Mouse (Mus musculus) regulatory T cell (primary cell): ENCODE measurements around the gene AC134908.4.
"Not testable (repeated sequence)": the region's sequence is repeated elsewhere in the genome, so short reads cannot be mapped to it uniquely, and the experiment has no call there.

ENCODE experiments used
- in situ Hi-C: fragments of 300-600 bp; cut with MboI, MseI; formaldehyde crosslinking; loops from one replicate; pipeline ENCODE4 v1.15.1; 2025; ENCODE audit warnings: high pct_unique_total_duplicates

The AC134908.4 gene

DNA sequence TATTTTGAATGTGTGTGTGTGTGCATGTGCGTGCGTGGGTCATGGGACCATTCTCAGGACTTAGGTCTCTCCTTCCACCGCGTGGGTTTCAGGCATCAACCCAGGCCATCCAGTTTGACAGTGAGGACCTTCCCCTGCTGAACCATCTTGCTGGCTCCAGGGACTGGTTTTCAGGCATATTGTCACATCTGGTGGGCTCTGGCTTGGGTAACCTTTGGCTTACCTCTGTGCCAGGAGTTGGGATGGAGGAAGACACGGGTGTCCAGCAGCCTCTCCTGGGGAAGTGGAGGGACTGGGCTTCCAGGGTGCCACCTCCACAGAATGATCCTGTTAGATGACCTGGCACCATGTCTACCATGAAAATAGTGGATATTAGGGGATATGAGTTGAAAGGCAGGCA lies 17.5 kb downstream of the AC134908.4 start:
- in situ Hi-C loops = no loop called here

DNA sequence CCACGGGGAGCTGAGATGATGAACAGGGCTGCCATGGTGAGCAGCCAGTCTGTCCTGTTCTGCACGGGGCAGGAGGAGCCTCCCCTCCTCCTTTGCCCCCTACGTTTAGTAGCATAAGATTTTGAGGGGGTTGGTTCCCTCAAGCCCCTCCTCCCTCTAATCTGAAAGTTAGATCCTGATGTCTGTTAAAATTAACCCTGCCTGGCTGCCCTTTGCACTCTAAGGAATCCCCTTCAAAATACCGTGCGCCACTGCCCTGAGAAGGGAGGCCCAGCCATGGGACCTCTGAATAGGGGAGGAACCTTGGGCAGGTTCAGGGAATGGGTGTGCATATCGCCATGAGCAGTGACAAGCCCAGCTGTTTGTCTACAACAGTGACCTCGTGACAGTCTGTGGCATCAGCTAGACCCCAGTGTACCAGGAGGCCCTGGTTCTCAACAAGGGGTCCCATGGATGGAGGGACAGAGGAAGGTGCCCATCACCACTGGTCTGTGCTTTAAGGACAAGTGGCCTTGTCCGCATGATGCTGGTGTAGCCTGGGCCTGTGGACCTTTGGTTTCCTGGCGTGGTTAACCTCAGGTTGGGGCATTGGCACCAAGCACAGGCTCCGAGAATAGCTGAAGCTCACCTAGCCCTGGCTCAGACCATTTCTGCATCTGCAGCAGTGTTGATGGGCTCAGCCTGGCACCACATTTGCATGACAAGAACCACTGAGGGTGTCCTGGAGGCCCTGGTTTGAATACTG lies 20.0 kb downstream of the AC134908.4 start:
- in situ Hi-C loops = no loop called here

DNA sequence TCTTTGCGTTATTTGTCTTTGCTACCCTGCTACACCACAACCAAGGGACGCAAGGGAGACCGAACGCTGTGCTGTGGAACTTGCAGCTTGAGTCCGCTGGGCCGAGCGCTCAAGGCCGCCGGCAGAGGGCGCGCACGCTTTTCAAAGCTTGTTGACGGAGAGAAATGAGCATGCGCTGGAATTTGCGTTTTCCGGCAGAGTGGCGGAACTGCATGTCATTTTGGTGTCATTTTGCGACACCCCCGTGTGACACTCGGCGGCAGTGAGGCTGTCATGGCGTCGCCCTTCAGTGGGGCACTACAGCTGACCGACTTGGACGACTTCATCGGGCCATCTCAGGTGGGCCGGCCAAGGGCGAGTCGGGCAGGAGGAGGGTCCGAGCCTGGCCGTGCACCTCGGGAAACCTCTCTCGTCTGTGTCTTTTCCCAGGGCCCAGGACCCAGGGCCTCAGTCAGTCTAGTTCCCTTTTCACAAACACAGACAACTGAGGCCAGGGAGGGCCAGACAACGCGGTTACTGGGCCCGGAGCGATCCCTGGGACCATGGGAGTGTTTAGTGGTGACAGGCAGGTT lies 21.8 kb downstream of the AC134908.4 start, which contains the start of gene Narfl:
Gene Narfl, plus strand, starts transcription at position 228 of the 572 bp plus-strand sequence.
- in situ Hi-C loops = no loop called here

DNA sequence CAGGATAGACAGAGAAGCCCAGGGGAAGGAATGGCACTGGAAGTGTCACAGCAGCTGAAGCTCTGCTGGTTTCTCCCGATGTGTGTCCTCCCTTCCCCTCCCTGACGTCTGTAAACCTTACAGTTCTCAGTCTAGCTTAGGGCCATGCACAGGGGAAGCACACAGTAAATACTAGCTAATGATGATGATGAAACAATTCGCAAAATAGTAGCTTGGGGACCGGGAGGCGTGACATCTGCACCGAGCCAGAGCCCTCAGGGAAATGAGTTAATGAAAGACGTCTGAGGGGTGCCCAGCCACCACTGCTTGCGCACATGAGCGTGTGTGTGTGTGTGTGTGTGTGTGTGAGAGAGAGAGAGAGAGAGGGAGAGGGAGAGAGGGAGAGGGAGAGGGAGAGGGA lies 26.1 kb downstream of the AC134908.4 start:
- in situ Hi-C loops = loop anchor here (5.0 kb wide), 1 partner anchor 33 kb away; no protein-coding TSS in a partner anchor

DNA sequence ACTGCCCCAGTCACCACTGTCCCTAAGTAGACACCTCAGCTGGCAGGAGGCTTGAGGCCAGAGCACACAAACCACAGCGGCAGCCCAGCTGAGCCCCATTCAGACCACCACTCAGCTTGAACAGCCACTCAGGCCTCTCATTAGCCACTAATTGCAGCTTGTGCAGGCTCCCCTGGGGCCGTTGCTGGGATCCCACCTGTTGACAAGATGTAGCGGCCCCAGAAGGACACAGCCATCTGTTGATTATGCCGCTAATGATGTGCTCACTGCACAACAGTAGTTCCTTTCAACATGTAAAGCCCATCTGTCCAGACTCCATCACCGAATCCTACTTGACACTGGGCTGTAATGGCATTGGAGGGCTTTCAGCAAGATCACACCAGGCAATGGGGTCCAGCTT lies 29.6 kb downstream of the AC134908.4 start:
- in situ Hi-C loops = loop anchor here (5.0 kb wide), 1 partner anchor 36 kb away; no protein-coding TSS in a partner anchor

DNA sequence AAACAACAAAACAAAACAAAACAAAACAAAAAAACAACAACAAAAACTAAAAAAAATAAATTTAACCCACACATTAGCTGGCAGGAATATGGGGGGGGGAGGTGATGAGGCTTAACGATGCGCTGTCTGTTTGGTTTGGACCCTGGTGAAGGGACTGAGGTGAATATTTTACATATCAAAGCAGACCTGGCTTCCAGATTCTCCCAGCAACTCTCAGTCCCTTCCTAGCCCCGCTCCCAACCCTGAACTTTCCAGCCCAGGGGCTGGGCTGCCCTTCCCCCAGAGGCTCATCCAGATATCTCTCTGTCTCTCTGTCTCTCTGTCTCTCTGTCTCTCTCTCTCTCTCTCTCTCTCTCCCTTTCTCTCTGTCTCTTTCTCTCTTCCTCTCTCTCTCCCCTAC lies 32.9 kb downstream of the AC134908.4 start:
- in situ Hi-C loops = no loop called here

DNA sequence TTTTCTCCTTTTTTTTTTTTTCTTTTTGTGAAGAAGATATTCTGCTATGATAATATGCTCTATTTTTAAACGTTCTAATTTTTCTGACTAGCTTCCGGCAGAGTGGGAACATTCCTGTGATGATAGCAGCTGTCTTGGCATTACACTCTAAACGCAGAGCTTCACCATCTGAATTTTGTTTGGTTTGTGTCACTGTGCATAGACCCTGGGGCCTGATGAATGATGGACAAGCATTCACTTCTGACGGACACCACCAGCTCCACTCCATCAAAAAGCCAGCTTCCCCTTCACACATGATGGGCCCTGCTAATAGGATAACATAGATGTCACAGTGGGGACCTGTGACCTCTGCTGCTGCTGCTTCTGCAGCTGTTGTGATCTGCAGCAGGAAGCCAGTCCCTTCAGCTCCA lies 33.9 kb downstream of the AC134908.4 start:
- in situ Hi-C loops = no loop called here

DNA sequence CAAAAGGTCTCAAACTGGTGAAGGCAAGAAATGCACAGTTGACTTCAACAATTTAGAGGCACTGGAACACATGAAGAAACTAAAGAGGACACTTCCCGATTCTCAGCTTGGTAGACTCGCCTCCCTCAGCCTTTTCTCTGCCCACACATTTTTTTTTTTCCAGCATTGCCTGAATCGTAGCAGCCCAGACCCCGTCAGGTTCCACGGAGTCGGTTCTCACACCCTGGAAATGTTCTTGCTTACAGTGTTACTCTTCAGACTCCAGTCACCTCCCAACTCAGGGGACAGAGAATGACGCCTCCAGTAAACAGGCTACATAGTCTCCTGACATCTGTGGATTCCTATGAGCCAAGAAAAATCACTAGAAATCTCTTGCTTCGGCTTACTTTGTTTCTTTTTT lies 35.3 kb downstream of the AC134908.4 start:
- in situ Hi-C loops = no loop called here

DNA sequence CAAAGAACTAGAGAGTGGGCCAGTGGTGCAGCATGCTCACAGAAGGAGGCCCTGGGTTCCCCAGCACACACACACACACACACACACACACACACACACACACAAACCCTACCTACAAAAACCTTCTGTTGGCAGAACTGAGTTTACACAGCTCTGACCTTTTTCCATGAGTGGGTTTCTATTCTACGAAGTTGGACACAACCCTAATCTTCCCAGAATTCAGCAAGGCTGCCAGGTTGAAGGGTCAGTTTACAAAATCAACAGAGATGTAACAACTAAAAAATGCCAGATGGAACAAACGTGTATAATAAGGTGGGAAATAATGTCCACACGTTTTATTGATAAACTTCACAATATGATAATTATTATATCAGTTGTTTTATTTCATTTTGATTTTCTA lies 37.8 kb downstream of the AC134908.4 start:
- in situ Hi-C loops = no loop called here

DNA sequence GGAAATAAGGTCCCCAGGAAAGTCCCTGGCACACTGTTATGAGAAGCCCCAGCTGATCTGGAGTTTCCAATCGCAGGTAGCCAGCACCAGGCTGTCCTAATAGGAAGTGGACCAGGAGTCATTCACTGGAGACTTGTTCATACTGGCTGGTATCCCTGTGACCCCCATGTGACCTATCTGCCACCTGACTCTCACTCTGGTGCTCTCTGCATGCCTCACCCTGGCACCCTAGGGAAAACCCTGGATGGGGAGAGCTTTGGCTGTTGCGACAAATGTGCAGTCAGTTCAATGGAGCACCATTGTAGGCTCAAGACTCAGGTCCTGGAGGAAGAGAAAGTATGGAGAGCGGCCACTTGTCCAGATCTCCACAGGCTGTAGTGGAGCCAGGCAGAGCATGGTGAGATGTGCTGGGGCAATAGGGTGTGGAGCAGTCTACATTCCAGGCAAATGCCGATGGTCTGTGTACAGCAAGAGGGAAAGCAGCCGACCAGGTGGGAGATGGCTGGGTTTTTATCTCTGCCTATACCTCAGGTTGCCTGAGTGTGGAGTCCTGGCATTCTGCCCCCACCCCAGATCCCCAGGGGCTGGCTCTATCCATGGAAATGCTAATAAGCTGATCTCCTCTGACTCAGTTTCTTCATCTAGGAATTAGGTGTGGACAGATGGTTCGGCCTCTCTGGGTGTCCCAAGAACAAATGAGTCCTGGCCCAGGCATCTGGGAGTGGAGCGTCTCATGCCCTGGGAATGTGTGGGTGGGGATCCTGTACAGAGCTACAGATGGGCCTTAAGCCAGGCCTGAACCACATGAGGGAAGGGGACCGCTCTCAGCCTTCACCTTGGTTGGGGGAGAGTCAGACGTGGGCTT lies 38.8 kb downstream of the AC134908.4 start:
- in situ Hi-C loops = no loop called here

DNA sequence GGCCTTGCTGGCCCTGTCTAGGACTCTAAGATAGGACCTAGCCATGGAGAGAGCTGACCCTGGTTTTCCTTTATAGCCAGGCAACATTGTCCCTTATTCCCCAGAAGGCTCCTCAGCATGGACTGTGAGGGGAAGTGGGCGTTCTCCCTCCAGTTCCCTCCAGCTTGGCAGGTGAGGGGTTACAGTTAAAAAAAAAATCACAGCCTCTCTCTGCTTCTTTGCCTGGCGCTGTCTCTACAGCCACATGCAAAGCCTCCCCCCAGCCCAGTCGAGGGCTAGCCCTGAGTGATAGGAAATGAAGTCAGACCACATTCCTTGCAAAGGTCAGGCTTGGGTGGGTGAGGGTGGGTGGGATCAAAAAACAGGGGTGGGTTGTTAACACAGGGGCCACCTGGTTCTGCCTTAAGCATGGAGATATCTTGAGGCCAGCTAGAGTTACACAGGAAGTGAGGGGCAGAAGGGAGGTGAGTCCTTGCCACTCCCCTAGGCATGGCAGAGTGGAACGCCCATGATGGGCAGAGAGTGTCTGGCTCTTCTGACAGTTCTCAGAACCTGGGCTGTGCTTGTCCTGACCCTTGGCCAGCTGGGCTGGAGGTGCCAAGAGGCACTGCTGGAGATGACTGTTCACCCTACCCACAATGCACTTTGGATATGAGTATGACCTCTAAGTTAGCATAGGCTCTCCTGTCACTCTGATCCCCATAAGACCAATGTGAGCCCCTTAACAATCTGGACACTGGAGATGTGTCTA lies 39.7 kb downstream of the AC134908.4 start:
- in situ Hi-C loops = no loop called here

DNA sequence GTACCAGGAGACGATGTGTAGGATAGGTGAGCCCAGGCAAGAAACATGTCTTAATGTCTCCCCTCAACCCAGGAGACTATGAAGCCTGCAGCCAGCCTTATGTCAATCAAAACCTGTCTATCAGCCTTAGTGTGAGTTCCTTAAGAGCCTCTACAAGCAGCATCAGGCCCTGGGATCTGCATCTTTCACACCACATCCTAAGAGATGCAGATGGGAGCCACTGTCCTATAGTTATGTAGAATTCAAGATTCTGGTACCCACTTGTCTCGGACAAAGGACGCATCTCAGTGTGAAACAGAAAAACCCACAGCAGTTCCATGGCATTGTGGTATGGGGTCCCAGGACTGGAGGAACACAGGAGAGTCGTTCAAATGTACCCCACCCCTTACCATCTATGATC lies 40.4 kb downstream of the AC134908.4 start:
- in situ Hi-C loops = no loop called here

DNA sequence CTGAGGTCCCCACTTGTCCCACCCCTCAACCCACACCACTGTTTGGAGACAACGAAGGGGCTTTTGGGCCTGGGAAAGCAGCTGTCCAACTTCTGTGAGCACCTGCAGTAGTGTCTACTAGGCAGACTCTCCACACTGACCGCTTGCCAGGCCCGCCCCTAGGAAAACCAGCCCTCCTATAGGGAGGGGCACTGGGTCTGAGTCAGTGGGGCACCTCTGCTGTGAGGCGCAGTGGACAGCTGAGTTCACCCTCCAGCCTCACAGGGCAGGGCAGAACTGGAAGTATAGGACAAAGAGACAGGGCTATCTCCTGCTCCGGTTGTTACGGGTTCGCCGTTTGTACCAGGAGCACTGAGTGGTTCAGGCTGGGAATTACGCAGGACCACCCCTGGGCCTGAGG lies 41.2 kb downstream of the AC134908.4 start, which contains the start of gene Msln:
Gene Msln, minus strand, starts transcription at position 138 of the 400 bp plus-strand sequence.
- in situ Hi-C loops = no loop called here

DNA sequence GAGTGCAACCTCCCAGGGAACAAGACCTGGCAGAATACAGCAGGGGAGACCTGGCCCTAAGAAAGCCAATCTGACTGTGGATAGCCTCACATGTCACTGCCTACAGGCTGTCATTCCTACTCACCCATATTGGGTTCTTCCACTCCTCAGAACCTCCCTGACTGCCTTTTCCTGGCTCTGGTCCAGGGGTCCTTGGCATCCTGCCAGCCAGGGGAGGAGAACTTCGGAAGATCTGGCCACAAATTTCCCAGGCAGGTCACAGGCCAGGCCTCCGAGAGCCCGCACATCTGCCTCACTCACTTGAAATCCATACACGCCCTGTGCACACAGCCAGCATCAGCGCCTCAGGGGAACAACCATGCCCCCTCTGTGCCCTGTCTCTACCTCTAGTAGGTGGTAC lies 44.0 kb downstream of the AC134908.4 start:
- in situ Hi-C loops = no loop called here

DNA sequence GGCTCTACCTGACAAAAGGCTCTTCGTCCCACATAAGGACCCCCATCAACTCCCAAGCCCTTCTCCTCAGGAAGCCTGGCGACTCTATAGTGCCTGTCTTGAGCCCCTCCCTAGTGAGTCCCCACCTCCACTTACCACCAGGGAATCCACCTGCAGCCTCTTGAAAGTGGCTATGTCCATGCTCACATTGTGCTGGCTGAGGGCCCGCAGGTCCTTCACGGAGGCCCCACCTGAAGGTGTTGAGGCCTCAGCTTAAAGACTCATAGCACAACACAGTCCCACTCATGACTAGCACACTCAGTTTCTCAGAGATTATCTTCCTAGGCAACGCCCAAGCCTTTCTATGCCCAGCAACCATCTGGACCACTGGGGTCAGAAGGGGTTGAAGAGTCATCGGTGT lies 46.1 kb downstream of the AC134908.4 start:
- in situ Hi-C loops = no loop called here

DNA sequence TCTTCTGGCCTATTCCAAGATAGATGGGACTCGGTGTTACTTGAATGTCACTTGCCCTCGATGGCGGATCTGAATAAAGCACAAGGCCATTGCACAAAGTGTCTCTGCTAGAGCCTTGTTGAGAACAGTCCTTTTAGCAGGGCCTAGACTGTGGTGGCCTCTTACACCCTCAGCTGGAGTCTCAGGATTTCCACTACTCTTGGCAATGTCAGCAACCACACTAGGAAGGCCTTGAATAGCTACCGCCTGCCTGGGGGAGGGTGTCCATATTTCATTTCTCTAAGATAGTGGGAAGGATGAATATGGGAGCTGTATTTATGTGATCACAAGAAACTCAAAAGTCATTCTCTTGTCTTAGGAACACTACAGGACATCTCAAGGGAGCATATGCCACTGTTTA lies 47.2 kb downstream of the AC134908.4 start:
- in situ Hi-C loops = no loop called here

DNA sequence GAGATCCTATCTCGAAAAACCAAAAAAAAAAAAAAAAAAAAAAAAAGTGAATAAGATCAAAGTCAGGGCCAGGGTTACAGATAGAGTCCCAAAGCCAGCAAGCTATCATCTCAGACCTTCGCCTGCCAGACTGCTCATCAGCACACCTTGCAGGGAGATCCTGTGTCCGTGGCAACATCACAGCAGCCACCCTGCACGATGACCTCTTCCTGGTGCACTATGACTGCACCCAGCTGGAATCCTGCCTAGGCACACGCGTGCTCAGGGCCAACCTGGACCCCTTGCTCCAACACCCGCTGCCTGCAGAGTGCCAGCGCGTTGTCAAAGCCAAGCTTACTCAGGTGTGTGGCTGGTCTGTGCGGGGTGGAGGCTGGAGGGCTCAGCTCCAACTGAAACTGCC lies 51.1 kb downstream of the AC134908.4 start:
- in situ Hi-C loops = no loop called here

DNA sequence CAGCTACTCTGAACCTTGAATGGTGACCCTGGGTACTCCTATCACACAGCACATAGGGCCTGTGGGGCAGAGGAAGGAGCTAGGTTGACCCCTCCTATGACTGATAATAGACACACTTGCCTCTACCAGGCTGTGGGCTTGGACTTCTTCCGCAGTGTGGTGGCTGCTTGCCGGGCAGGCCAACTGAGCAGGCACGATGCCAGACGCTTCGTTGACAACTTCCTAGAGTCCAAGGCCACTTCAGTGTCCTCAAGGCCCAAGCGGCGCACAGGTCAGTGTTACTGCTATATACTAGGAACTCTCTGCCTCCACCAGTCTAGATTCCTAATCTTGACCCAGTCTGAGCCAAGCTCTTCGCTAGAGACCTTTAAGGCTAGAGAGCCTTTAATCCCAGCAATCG lies 51.6 kb downstream of the AC134908.4 start:
- in situ Hi-C loops = no loop called here

DNA sequence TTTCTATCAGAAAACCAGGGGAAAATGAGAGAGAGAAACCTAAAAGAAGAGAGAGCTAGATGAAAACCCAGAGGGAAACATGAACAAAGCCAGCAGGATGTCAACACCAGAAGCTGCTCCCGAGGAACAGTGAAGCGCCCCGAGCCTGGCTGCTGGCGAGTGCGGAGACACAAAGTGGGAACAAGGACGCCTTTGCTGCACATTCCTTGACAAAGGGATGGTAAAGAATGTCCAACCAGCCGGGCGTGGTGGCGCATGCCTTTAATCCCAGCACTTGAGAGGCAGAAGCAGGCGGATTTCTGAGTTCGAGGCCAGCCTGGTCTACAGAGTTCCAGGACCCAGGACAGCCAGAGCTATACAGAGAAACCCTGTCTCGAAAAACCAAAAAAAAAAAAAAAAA lies 54.0 kb downstream of the AC134908.4 start:
- in situ Hi-C loops = not testable (repeated sequence)
